Mouse (Mus musculus): ENCODE data around the gene Il17rc. TPM values are rescaled to one million over a fixed set of nuclear protein-coding genes. Genes with fewer than 3 reads are reported as not detected.

Gene Il17rc
- polyA plus RNA-seq (2014; fragmentation: Nextera tagmentation; extraction: Ambion mirVana): 5.6 and 9.5 TPM in 2 replicates

- Histone ChIP-seq H3K4me1 (ENCODE audit: control insufficient read depth in 2 of 2, insufficient read depth in 2 of 2, low read length in 2 of 2) (peaks cover 16 to 20% of the 10 kb centered on the region in 2 experiments), H3K9me3 (ENCODE audit: control insufficient read depth, low read length) (no peaks in the 10 kb centered on the region), H3K4me2 (ENCODE audit: low read length) (peak within 1 kb of the TSS; percentile 69), H3K9ac (ENCODE audit: low read length) (peak within 1 kb of the TSS; percentile 70), H3K4me3 (ENCODE audit: control insufficient read depth in 1 of 2, insufficient read depth in 1 of 2, low read depth in 1 of 2, low read length in 2 of 2) (peak within 1 kb of the TSS; percentile 22 to 40), H3K27me3 (ENCODE audit: control insufficient read depth, insufficient read depth, low read length) (peaks cover 23% of the 10 kb centered on the region; the same call in 1 of the 2 replicates), H3K36me3 (ENCODE audit: control insufficient read depth, insufficient read depth, low read length) (no peaks in the 10 kb centered on the region), H3K27ac (replicated peaks in 1 of 2; ENCODE audit: control insufficient read depth in 1 of 2, insufficient read depth in 1 of 2, low read depth in 2 of 2, low read length in 2 of 2) (peak within 1 kb of the TSS in 1 of 2 experiments; percentile 35; a peak in 1 of 4 replicates)
- ATAC-seq (ENCODE audit: insufficient number of reproducible peaks, insufficient read depth, low FRiP score, low read depth): no peak
- WGBS: 11% methylated on average over 12 of the region's 12 CpGs
Measured at GRCm38 (mm10) chr6:113471297-113471936, at the start of gene Il17rc. Gene Il17rc, plus strand, starts transcription at chr6:113471427.

- ATAC-seq (ENCODE audit: insufficient number of reproducible peaks, insufficient read depth, low FRiP score, low read depth): no peak
- H3K27ac ChIP-seq (replicated peaks in 1 of 2; ENCODE audit: control insufficient read depth in 1 of 2, insufficient read depth in 1 of 2, low read depth in 2 of 2, low read length in 2 of 2): no peak overlapping the region
- H3K9me3 ChIP-seq (ENCODE audit: control insufficient read depth, low read length): no peaks in the 10 kb centered on the region; the same call in 1 of the 2 replicates
- 48% methylated on average over 4 of the region's 4 CpGs for whole genome bisulfite sequencing
- H3K9ac ChIP-seq (ENCODE audit: low read length): no peak overlapping the region
- H3K4me3 ChIP-seq (ENCODE audit: control insufficient read depth in 1 of 2, insufficient read depth in 1 of 2, low read depth in 1 of 2, low read length in 2 of 2): no peak overlapping the region
- H3K36me3 ChIP-seq (ENCODE audit: control insufficient read depth, insufficient read depth, low read length): no peaks in the 10 kb centered on the region
- H3K4me2 ChIP-seq (ENCODE audit: low read length): no peak overlapping the region
- no peaks in the 10 kb centered on the region for H3K27me3 ChIP-seq (ENCODE audit: control insufficient read depth, insufficient read depth, low read length)
- peaks cover 4 to 10% of the 10 kb centered on the region in 2 experiments; a peak in 3 of 4 replicates for H3K4me1 ChIP-seq (ENCODE audit: control insufficient read depth in 2 of 2, insufficient read depth in 2 of 2, low read length in 2 of 2)
Measured at GRCm38 (mm10) chr6:113423000-113423399, 48.2 kb upstream of the Il17rc start.

- no peaks in the 10 kb centered on the region; the same call in 1 of the 2 replicates for H3K9me3 ChIP-seq (ENCODE audit: control insufficient read depth, low read length)
- no peak overlapping the region for H3K27ac ChIP-seq (replicated peaks in 1 of 2; ENCODE audit: control insufficient read depth in 1 of 2, insufficient read depth in 1 of 2, low read depth in 2 of 2, low read length in 2 of 2)
- no peaks in the 10 kb centered on the region for H3K36me3 ChIP-seq (ENCODE audit: control insufficient read depth, insufficient read depth, low read length)
- no peak for ATAC-seq (ENCODE audit: insufficient number of reproducible peaks, insufficient read depth, low FRiP score, low read depth)
- WGBS: 74% methylated on average over 7 of the region's 7 CpGs
- no peak overlapping the region for H3K4me3 ChIP-seq (ENCODE audit: control insufficient read depth in 1 of 2, insufficient read depth in 1 of 2, low read depth in 1 of 2, low read length in 2 of 2)
- H3K4me1 ChIP-seq (ENCODE audit: control insufficient read depth in 2 of 2, insufficient read depth in 2 of 2, low read length in 2 of 2): 0 out of 4 replicates have a peak, but pooled peaks cover 0 to 3% of the 10 kb centered on the region in 2 experiments
- no peaks in the 10 kb centered on the region for H3K27me3 ChIP-seq (ENCODE audit: control insufficient read depth, insufficient read depth, low read length)
- H3K9ac ChIP-seq (ENCODE audit: low read length): no peak overlapping the region
- H3K4me2 ChIP-seq (ENCODE audit: low read length): no peak overlapping the region
Measured at GRCm38 (mm10) chr6:113424187-113424586, 47.0 kb upstream of the Il17rc start.

- no peak for ATAC-seq (ENCODE audit: insufficient number of reproducible peaks, insufficient read depth, low FRiP score, low read depth)
- H3K27ac ChIP-seq (replicated peaks in 1 of 2; ENCODE audit: control insufficient read depth in 1 of 2, insufficient read depth in 1 of 2, low read depth in 2 of 2, low read length in 2 of 2): no peak overlapping the region
- H3K9me3 ChIP-seq (ENCODE audit: control insufficient read depth, low read length): no peaks in the 10 kb centered on the region; the same call in 1 of the 2 replicates
- no peak overlapping the region for H3K4me3 ChIP-seq (ENCODE audit: control insufficient read depth in 1 of 2, insufficient read depth in 1 of 2, low read depth in 1 of 2, low read length in 2 of 2)
- 95% methylated on average over 4 of the region's 4 CpGs for WGBS
- no peak overlapping the region for H3K4me2 ChIP-seq (ENCODE audit: low read length)
- H3K4me1 ChIP-seq (ENCODE audit: control insufficient read depth in 2 of 2, insufficient read depth in 2 of 2, low read length in 2 of 2): no peaks in the 10 kb centered on the region
- no peaks in the 10 kb centered on the region for H3K27me3 ChIP-seq (ENCODE audit: control insufficient read depth, insufficient read depth, low read length)
- no peak overlapping the region for H3K9ac ChIP-seq (ENCODE audit: low read length)
- no peaks in the 10 kb centered on the region for H3K36me3 ChIP-seq (ENCODE audit: control insufficient read depth, insufficient read depth, low read length)
Measured at GRCm38 (mm10) chr6:113426696-113427095, 44.5 kb upstream of the Il17rc start.

- no peak overlapping the region for H3K4me2 ChIP-seq (ENCODE audit: low read length)
- no peaks in the 10 kb centered on the region; the same call in 1 of the 2 replicates for H3K9me3 ChIP-seq (ENCODE audit: control insufficient read depth, low read length)
- H3K36me3 ChIP-seq (ENCODE audit: control insufficient read depth, insufficient read depth, low read length): no peaks in the 10 kb centered on the region
- H3K27ac ChIP-seq (replicated peaks in 1 of 2; ENCODE audit: control insufficient read depth in 1 of 2, insufficient read depth in 1 of 2, low read depth in 2 of 2, low read length in 2 of 2): no peak overlapping the region
- no peak overlapping the region for H3K4me3 ChIP-seq (ENCODE audit: control insufficient read depth in 1 of 2, insufficient read depth in 1 of 2, low read depth in 1 of 2, low read length in 2 of 2)
- no peaks in the 10 kb centered on the region for H3K4me1 ChIP-seq (ENCODE audit: control insufficient read depth in 2 of 2, insufficient read depth in 2 of 2, low read length in 2 of 2)
- H3K27me3 ChIP-seq (ENCODE audit: control insufficient read depth, insufficient read depth, low read length): no peaks in the 10 kb centered on the region
- no peak for ATAC-seq (ENCODE audit: insufficient number of reproducible peaks, insufficient read depth, low FRiP score, low read depth)
- no peak overlapping the region for H3K9ac ChIP-seq (ENCODE audit: low read length)
- 47% methylated on average over 3 of the region's 3 CpGs for WGBS
Measured at GRCm38 (mm10) chr6:113427397-113427796, 43.8 kb upstream of the Il17rc start.

GRCm38 (mm10) chr6:113428006-113428405, 43.2 kb upstream of the Il17rc start:
- no peak for ATAC-seq (ENCODE audit: insufficient number of reproducible peaks, insufficient read depth, low FRiP score, low read depth)
- WGBS: 88% methylated on average over 16 of the region's 16 CpGs
- Histone ChIP-seq H3K4me1 (ENCODE audit: control insufficient read depth in 2 of 2, insufficient read depth in 2 of 2, low read length in 2 of 2) (no peaks in the 10 kb centered on the region), H3K4me2 (ENCODE audit: low read length) (no peak overlapping the region), H3K27me3 (ENCODE audit: control insufficient read depth, insufficient read depth, low read length) (no peaks in the 10 kb centered on the region), H3K27ac (replicated peaks in 1 of 2; ENCODE audit: control insufficient read depth in 1 of 2, insufficient read depth in 1 of 2, low read depth in 2 of 2, low read length in 2 of 2) (no peak overlapping the region), H3K9me3 (ENCODE audit: control insufficient read depth, low read length) (no peaks in the 10 kb centered on the region; the same call in 1 of the 2 replicates), H3K4me3 (ENCODE audit: control insufficient read depth in 1 of 2, insufficient read depth in 1 of 2, low read depth in 1 of 2, low read length in 2 of 2) (no peak overlapping the region), H3K9ac (ENCODE audit: low read length) (no peak overlapping the region), H3K36me3 (ENCODE audit: control insufficient read depth, insufficient read depth, low read length) (no peaks in the 10 kb centered on the region)

- no peaks in the 10 kb centered on the region for H3K36me3 ChIP-seq (ENCODE audit: control insufficient read depth, insufficient read depth, low read length)
- H3K9me3 ChIP-seq (ENCODE audit: control insufficient read depth, low read length): no peaks in the 10 kb centered on the region; the same call in 1 of the 2 replicates
- WGBS: 66% methylated on average over 3 of the region's 3 CpGs
- no peaks in the 10 kb centered on the region for H3K27me3 ChIP-seq (ENCODE audit: control insufficient read depth, insufficient read depth, low read length)
- H3K9ac ChIP-seq (ENCODE audit: low read length): no peak overlapping the region
- no peak overlapping the region for H3K4me3 ChIP-seq (ENCODE audit: control insufficient read depth in 1 of 2, insufficient read depth in 1 of 2, low read depth in 1 of 2, low read length in 2 of 2)
- H3K27ac ChIP-seq (replicated peaks in 1 of 2; ENCODE audit: control insufficient read depth in 1 of 2, insufficient read depth in 1 of 2, low read depth in 2 of 2, low read length in 2 of 2): no peak overlapping the region
- H3K4me2 ChIP-seq (ENCODE audit: low read length): no peak overlapping the region
- no peaks in the 10 kb centered on the region for H3K4me1 ChIP-seq (ENCODE audit: control insufficient read depth in 2 of 2, insufficient read depth in 2 of 2, low read length in 2 of 2)
- no peak for ATAC-seq (ENCODE audit: insufficient number of reproducible peaks, insufficient read depth, low FRiP score, low read depth)
Measured at GRCm38 (mm10) chr6:113429965-113430364, 41.3 kb upstream of the Il17rc start.
